Mouse (Mus musculus): ENCODE results near the gene Zfp786.

Zfp786 gene

GRCm38 (mm10) chr6:47819626-47820325 is 10.9 kb downstream of the Zfp786 start:
- DNase-seq, result no peak

- no peak for DNase-seq
These were observed 11.9 kb downstream of the Zfp786 start for GRCm38 (mm10) chr6:47818721-47819120.

- no peak for DNase-seq
These were observed 14.5 kb downstream of the Zfp786 start for GRCm38 (mm10) chr6:47816151-47816550.

- DNase-seq, result peak; percentile 98 to 100
These were observed 17.3 kb downstream of the Zfp786 start, which contains the start of gene Pdia4 for GRCm38 (mm10) chr6:47813257-47813878. TSS of gene Pdia4 (minus strand) at chr6:47813430.

- no peak for DNase-seq
These were observed 18.3 kb downstream of the Zfp786 start for GRCm38 (mm10) chr6:47812271-47812915.

GRCm38 (mm10) chr6:47811324-47811723 is 19.3 kb downstream of the Zfp786 start:
- no peak for DNase-seq

GRCm38 (mm10) chr6:47810181-47810580 is 20.5 kb downstream of the Zfp786 start:
- DNase-seq, result no peak

GRCm38 (mm10) chr6:47809053-47809452 is 21.6 kb downstream of the Zfp786 start:
- DNase-seq, result no peak

GRCm38 (mm10) chr6:47808545-47808944 is 22.1 kb downstream of the Zfp786 start:
- no peak for DNase-seq

GRCm38 (mm10) chr6:47807419-47807818 is 23.2 kb downstream of the Zfp786 start:
- no peak for DNase-seq

GRCm38 (mm10) chr6:47805520-47805919 is 25.1 kb downstream of the Zfp786 start:
- DNase-seq, result no peak

GRCm38 (mm10) chr6:47799079-47799478 is 31.6 kb downstream of the Zfp786 start:
- peak; percentile 57 to 58 for DNase-seq

- DNase-seq, result peak in 1 of 2 experiments; percentile 37
These were observed 36.4 kb downstream of the Zfp786 start for GRCm38 (mm10) chr6:47794106-47794830.

GRCm38 (mm10) chr6:47793284-47793683 is 37.4 kb downstream of the Zfp786 start:
- no peak for DNase-seq

- no peak for DNase-seq
These were observed 38.1 kb downstream of the Zfp786 start for GRCm38 (mm10) chr6:47792533-47792932.

- DNase-seq, result peak in 1 of 2 experiments; percentile 31
These were observed 39.9 kb downstream of the Zfp786 start for GRCm38 (mm10) chr6:47790745-47791144.

- no peak for DNase-seq
These were observed 41.8 kb downstream of the Zfp786 start for GRCm38 (mm10) chr6:47788821-47789220.

- DNase-seq, result peak; percentile 56 to 57
These were observed 42.5 kb downstream of the Zfp786 start for GRCm38 (mm10) chr6:47787941-47788736.

- no peak for DNase-seq
These were observed 45.8 kb downstream of the Zfp786 start for GRCm38 (mm10) chr6:47784707-47785412.

- DNase-seq, result peak in 1 of 2 experiments; percentile 19
These were observed 49.3 kb downstream of the Zfp786 start for GRCm38 (mm10) chr6:47781091-47781968.
